Mouse (Mus musculus): ENCODE measurements around the gene Unc119b. TPM values are rescaled to one million over a fixed set of nuclear protein-coding genes. Genes with fewer than 3 reads are reported as not detected.
A peak's percentile ranks its signal among the peaks of the same experiment; 100 is the strongest.
"Not testable (repeated sequence)": the region's sequence is repeated elsewhere in the genome, so short reads cannot be mapped to it uniquely, and the experiment has no call there.

Gene Unc119b
- polyA plus RNA-seq, 1 experiment from 2014 or later, result 17.5 TPM

GRCm38 (mm10) chr5:115170150-115170549, 35.4 kb upstream of the Unc119b start:
- Histone ChIP-seq H3K9ac (ENCODE audit: low read length) (no peak overlapping the region), H3K9me3 (ENCODE audit: control insufficient read depth, low read length) (no peaks in the 10 kb centered on the region), H3K27ac (replicated peaks in 1 of 2; ENCODE audit: control insufficient read depth in 1 of 2, insufficient read depth in 1 of 2, low read depth in 2 of 2, low read length in 2 of 2) (no peak overlapping the region), H3K4me1 (ENCODE audit: control insufficient read depth in 2 of 2, insufficient read depth in 2 of 2, low read length in 2 of 2) (peaks cover 11 to 18% of the 10 kb centered on the region in 2 experiments), H3K27me3 (ENCODE audit: control insufficient read depth, insufficient read depth, low read length) (no peaks in the 10 kb centered on the region), H3K4me2 (ENCODE audit: low read length) (no peak overlapping the region), H3K4me3 (ENCODE audit: control insufficient read depth in 1 of 2, insufficient read depth in 1 of 2, low read depth in 1 of 2, low read length in 2 of 2) (no peak overlapping the region), H3K36me3 (ENCODE audit: control insufficient read depth, insufficient read depth, low read length) (no peaks in the 10 kb centered on the region)
- no peak for ATAC-seq (ENCODE audit: insufficient number of reproducible peaks, insufficient read depth, low FRiP score, low read depth)
- 76% methylated on average over 8 of the region's 8 CpGs for WGBS

GRCm38 (mm10) chr5:115168641-115169415, 34.1 kb upstream of the Unc119b start:
- Histone ChIP-seq H3K27ac (replicated peaks in 1 of 2; ENCODE audit: control insufficient read depth in 1 of 2, insufficient read depth in 1 of 2, low read depth in 2 of 2, low read length in 2 of 2) (no peak overlapping the region), H3K9ac (ENCODE audit: low read length) (peak overlapping the region; percentile 25; the same call in 1 of the 2 replicates), H3K4me1 (ENCODE audit: control insufficient read depth in 2 of 2, insufficient read depth in 2 of 2, low read length in 2 of 2) (peaks cover 11 to 18% of the 10 kb centered on the region in 2 experiments), H3K4me3 (ENCODE audit: control insufficient read depth in 1 of 2, insufficient read depth in 1 of 2, low read depth in 1 of 2, low read length in 2 of 2) (no peak overlapping the region), H3K36me3 (ENCODE audit: control insufficient read depth, insufficient read depth, low read length) (no peaks in the 10 kb centered on the region), H3K4me2 (ENCODE audit: low read length) (peak overlapping the region; percentile 6; the same call in 1 of the 2 replicates), H3K27me3 (ENCODE audit: control insufficient read depth, insufficient read depth, low read length) (no peaks in the 10 kb centered on the region), H3K9me3 (ENCODE audit: control insufficient read depth, low read length) (no peaks in the 10 kb centered on the region)
- WGBS, result 43% methylated on average over 25 of the region's 27 CpGs
- no peak for ATAC-seq (ENCODE audit: insufficient number of reproducible peaks, insufficient read depth, low FRiP score, low read depth)

- Histone ChIP-seq H3K9ac (ENCODE audit: low read length) (no peak overlapping the region), H3K9me3 (ENCODE audit: control insufficient read depth, low read length) (no peaks in the 10 kb centered on the region), H3K27ac (replicated peaks in 1 of 2; ENCODE audit: control insufficient read depth in 1 of 2, insufficient read depth in 1 of 2, low read depth in 2 of 2, low read length in 2 of 2) (peak overlapping the region; percentile 15 to 57; a peak in 3 of 4 replicates), H3K27me3 (ENCODE audit: control insufficient read depth, insufficient read depth, low read length) (no peaks in the 10 kb centered on the region), H3K36me3 (ENCODE audit: control insufficient read depth, insufficient read depth, low read length) (no peaks in the 10 kb centered on the region), H3K4me2 (ENCODE audit: low read length) (no peak overlapping the region), H3K4me1 (ENCODE audit: control insufficient read depth in 2 of 2, insufficient read depth in 2 of 2, low read length in 2 of 2) (peaks cover 11 to 18% of the 10 kb centered on the region in 2 experiments), H3K4me3 (ENCODE audit: control insufficient read depth in 1 of 2, insufficient read depth in 1 of 2, low read depth in 1 of 2, low read length in 2 of 2) (no peak overlapping the region)
- WGBS, result 62% methylated on average over 6 of the region's 6 CpGs
- ATAC-seq (ENCODE audit: insufficient number of reproducible peaks, insufficient read depth, low FRiP score, low read depth), result no peak
Observed at GRCm38 (mm10) chr5:115167396-115167795, 32.6 kb upstream of the Unc119b start.

GRCm38 (mm10) chr5:115166815-115167194, 32.0 kb upstream of the Unc119b start:
- no peak overlapping the region for H3K4me3 ChIP-seq (ENCODE audit: control insufficient read depth in 1 of 2, insufficient read depth in 1 of 2, low read depth in 1 of 2, low read length in 2 of 2)
- ATAC-seq (ENCODE audit: insufficient number of reproducible peaks, insufficient read depth, low FRiP score, low read depth), result no peak
- H3K4me2 ChIP-seq (ENCODE audit: low read length), result no peak overlapping the region
- H3K36me3 ChIP-seq (ENCODE audit: control insufficient read depth, insufficient read depth, low read length), result no peaks in the 10 kb centered on the region
- no peaks in the 10 kb centered on the region for H3K9me3 ChIP-seq (ENCODE audit: control insufficient read depth, low read length)
- H3K27ac ChIP-seq (replicated peaks in 1 of 2; ENCODE audit: control insufficient read depth in 1 of 2, insufficient read depth in 1 of 2, low read depth in 2 of 2, low read length in 2 of 2), result peak overlapping the region; percentile 8 to 57; a peak in 2 of 4 replicates
- WGBS, result 80% methylated on average over 7 of the region's 7 CpGs
- no peak overlapping the region for H3K9ac ChIP-seq (ENCODE audit: low read length)
- peaks cover 11 to 18% of the 10 kb centered on the region in 2 experiments for H3K4me1 ChIP-seq (ENCODE audit: control insufficient read depth in 2 of 2, insufficient read depth in 2 of 2, low read length in 2 of 2)
- H3K27me3 ChIP-seq (ENCODE audit: control insufficient read depth, insufficient read depth, low read length), result no peaks in the 10 kb centered on the region

GRCm38 (mm10) chr5:115165895-115166814, 31.4 kb upstream of the Unc119b start:
- no peak overlapping the region for H3K4me2 ChIP-seq (ENCODE audit: low read length)
- ATAC-seq (ENCODE audit: insufficient number of reproducible peaks, insufficient read depth, low FRiP score, low read depth), result no peak
- H3K36me3 ChIP-seq (ENCODE audit: control insufficient read depth, insufficient read depth, low read length), result no peaks in the 10 kb centered on the region
- no peaks in the 10 kb centered on the region for H3K27me3 ChIP-seq (ENCODE audit: control insufficient read depth, insufficient read depth, low read length)
- H3K4me3 ChIP-seq (ENCODE audit: control insufficient read depth in 1 of 2, insufficient read depth in 1 of 2, low read depth in 1 of 2, low read length in 2 of 2), result no peak overlapping the region
- no peak overlapping the region for H3K9ac ChIP-seq (ENCODE audit: low read length)
- peaks cover 13 to 21% of the 10 kb centered on the region in 2 experiments for H3K4me1 ChIP-seq (ENCODE audit: control insufficient read depth in 2 of 2, insufficient read depth in 2 of 2, low read length in 2 of 2)
- H3K27ac ChIP-seq (replicated peaks in 1 of 2; ENCODE audit: control insufficient read depth in 1 of 2, insufficient read depth in 1 of 2, low read depth in 2 of 2, low read length in 2 of 2), result peak overlapping the region; percentile 48 to 55
- H3K9me3 ChIP-seq (ENCODE audit: control insufficient read depth, low read length), result no peaks in the 10 kb centered on the region
- 35% methylated on average over 11 of the region's 11 CpGs for WGBS

GRCm38 (mm10) chr5:115165351-115165750, 30.6 kb upstream of the Unc119b start:
- Histone ChIP-seq H3K4me1 (ENCODE audit: control insufficient read depth in 2 of 2, insufficient read depth in 2 of 2, low read length in 2 of 2) (peaks cover 16 to 22% of the 10 kb centered on the region in 2 experiments), H3K36me3 (ENCODE audit: control insufficient read depth, insufficient read depth, low read length) (no peaks in the 10 kb centered on the region), H3K4me3 (ENCODE audit: control insufficient read depth in 1 of 2, insufficient read depth in 1 of 2, low read depth in 1 of 2, low read length in 2 of 2) (no peak overlapping the region), H3K9me3 (ENCODE audit: control insufficient read depth, low read length) (no peaks in the 10 kb centered on the region), H3K9ac (ENCODE audit: low read length) (no peak overlapping the region), H3K4me2 (ENCODE audit: low read length) (no peak overlapping the region), H3K27me3 (ENCODE audit: control insufficient read depth, insufficient read depth, low read length) (no peaks in the 10 kb centered on the region), H3K27ac (replicated peaks in 1 of 2; ENCODE audit: control insufficient read depth in 1 of 2, insufficient read depth in 1 of 2, low read depth in 2 of 2, low read length in 2 of 2) (no peak overlapping the region)
- 59% methylated on average over 9 of the region's 9 CpGs for WGBS
- ATAC-seq (ENCODE audit: insufficient number of reproducible peaks, insufficient read depth, low FRiP score, low read depth), result no peak

GRCm38 (mm10) chr5:115164446-115164845, 29.7 kb upstream of the Unc119b start:
- not testable (repeated sequence) for H3K27ac ChIP-seq (replicated peaks in 1 of 2; ENCODE audit: control insufficient read depth in 1 of 2, insufficient read depth in 1 of 2, low read depth in 2 of 2, low read length in 2 of 2); H3K36me3 ChIP-seq (ENCODE audit: control insufficient read depth, insufficient read depth, low read length); ATAC-seq (ENCODE audit: insufficient number of reproducible peaks, insufficient read depth, low FRiP score, low read depth); H3K27me3 ChIP-seq (ENCODE audit: control insufficient read depth, insufficient read depth, low read length); H3K9ac ChIP-seq (ENCODE audit: low read length); H3K9me3 ChIP-seq (ENCODE audit: control insufficient read depth, low read length); H3K4me2 ChIP-seq (ENCODE audit: low read length); H3K4me3 ChIP-seq (ENCODE audit: control insufficient read depth in 1 of 2, insufficient read depth in 1 of 2, low read depth in 1 of 2, low read length in 2 of 2)
- H3K4me1 ChIP-seq (ENCODE audit: control insufficient read depth in 2 of 2, insufficient read depth in 2 of 2, low read length in 2 of 2), result peaks cover 16 to 22% of the 10 kb centered on the region in 2 experiments
- 83% methylated on average over 4 of the region's 4 CpGs for WGBS

All from heart, embryonic 14.5 days (tissue).